Mouse (Mus musculus) frontal cortex, adult (tissue): ENCODE results near the gene Tada2a.

Source experiments
- ATAC-seq: cut with Nextera tagmentation; 2 replicates; pipeline ENCODE4 v1.9.2; 2017; ENCODE audit warnings: mild to moderate bottlenecking, moderate library complexity, mixed read lengths; ENCODE audit not compliant: low TSS enrichment

Tada2a gene

GRCm38 (mm10) chr11:84063631-84064209 is 65.7 kb downstream of the Tada2a start:
- ATAC-seq = no peak

GRCm38 (mm10) chr11:84062805-84063204 is 66.6 kb downstream of the Tada2a start:
- no peak for ATAC-seq

- ATAC-seq = no peak
Observed at GRCm38 (mm10) chr11:84061881-84062280, 67.5 kb downstream of the Tada2a start.

GRCm38 (mm10) chr11:84060635-84061034 is 68.8 kb downstream of the Tada2a start:
- ATAC-seq = no peak

GRCm38 (mm10) chr11:84059784-84060183 is 69.6 kb downstream of the Tada2a start:
- no peak for ATAC-seq

GRCm38 (mm10) chr11:84057418-84057817 is 72.0 kb downstream of the Tada2a start:
- no peak for ATAC-seq

GRCm38 (mm10) chr11:84053524-84054163 is 75.8 kb downstream of the Tada2a start:
- ATAC-seq = peak; percentile 66

GRCm38 (mm10) chr11:84053055-84053454 is 76.3 kb downstream of the Tada2a start:
- no peak for ATAC-seq

- peak; percentile 19; the same call in 1 of the 2 replicates for ATAC-seq
Observed at GRCm38 (mm10) chr11:84048411-84048810, 81.0 kb downstream of the Tada2a start.

GRCm38 (mm10) chr11:84047270-84047669 is 82.1 kb downstream of the Tada2a start:
- no peak for ATAC-seq

- ATAC-seq = no peak
Observed at GRCm38 (mm10) chr11:84044988-84045387, 84.4 kb downstream of the Tada2a start.

GRCm38 (mm10) chr11:84042808-84043762 is 86.3 kb downstream of the Tada2a start:
- ATAC-seq = peak; percentile 68

- ATAC-seq = no peak
Observed at GRCm38 (mm10) chr11:84040621-84041020, 88.8 kb downstream of the Tada2a start.

- ATAC-seq = no peak
Observed at GRCm38 (mm10) chr11:84033671-84034070, 95.7 kb downstream of the Tada2a start.

- no peak for ATAC-seq
Observed at GRCm38 (mm10) chr11:84032559-84032958, 96.8 kb downstream of the Tada2a start.

GRCm38 (mm10) chr11:84031971-84032370 is 97.4 kb downstream of the Tada2a start:
- peak; percentile 70 for ATAC-seq
